Mouse (Mus musculus) liver, postnatal 0 days (tissue): ENCODE data around the gene Lyg2.

Source experiments
- CTCF ChIP-seq: sonication (generic); IDR thresholded peaks from 2 replicates; pipeline ENCODE4 v1.5.1; 2016; ENCODE audit warnings: antibody characterized with exemption, low read depth
- EP300 ChIP-seq: IDR thresholded peaks from 2 replicates; pipeline ENCODE4 v1.6.1; 2016; ENCODE audit warnings: antibody characterized with exemption, low read depth, mild to moderate bottlenecking

- TF ChIP-seq CTCF (no peak), EP300 (no peak)
These were observed 40.6 kb upstream of the Lyg2 start for GRCm38 (mm10) chr1:37956690-37957431.
